10 mouse cellular contexts compared by ENCODE assay signal in the genomic region with DNA sequence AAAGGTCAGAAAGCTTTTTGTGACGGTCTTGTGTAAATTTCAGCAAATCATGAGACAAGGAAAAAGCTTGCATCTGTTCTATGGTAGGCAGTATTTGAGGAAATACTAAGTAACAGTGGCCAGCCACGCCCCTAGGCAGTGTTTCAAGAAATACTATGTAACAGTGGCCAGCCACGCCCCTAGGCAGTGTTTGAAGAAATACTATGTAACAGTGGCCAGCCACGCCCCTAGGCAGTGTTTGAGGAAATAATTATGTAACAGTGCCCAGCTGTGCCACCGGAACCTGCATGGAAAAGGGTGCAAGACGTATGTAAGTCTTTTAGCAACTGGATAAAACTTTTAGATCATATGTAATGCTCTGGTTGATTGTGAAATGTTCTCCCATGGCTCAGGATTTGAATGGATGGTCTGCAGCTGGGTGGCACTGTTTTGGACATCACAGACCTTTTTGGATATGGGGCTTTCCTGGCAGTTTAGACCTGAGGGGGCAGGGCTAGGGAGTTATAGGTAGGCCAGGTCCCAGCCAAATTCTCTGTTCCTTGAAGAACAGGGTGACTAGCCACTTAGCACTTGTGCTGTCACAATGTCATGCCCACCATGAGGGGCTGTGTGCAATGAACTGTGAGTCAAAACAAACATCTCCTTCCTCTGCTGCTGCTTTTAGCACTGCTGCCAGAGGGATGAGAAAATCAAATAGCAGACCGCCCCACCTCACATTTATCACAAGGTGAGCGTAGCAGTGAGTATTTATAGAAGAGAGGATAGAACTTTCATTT. TPM values are rescaled to one million over a fixed set of nuclear protein-coding genes. Genes with fewer than 3 reads are reported as not detected.
DNase-seq lines count a peak whose midpoint lies in the region; ATAC-seq lines count a peak whose summit lies in the region.
"Had no signal": no experiment of that assay in that cellular context is flagged by ENCODE, and none has a peak within 500 bp of the region (broad histone marks: within the 10 kb centered on the region; RNA-seq: fewer than 3 reads in every experiment).

No protein-coding gene starts in this region.

- no peak overlapping the region for H3K4me2 ChIP-seq in midbrain, embryonic 11.5 days
- H3K4me2 ChIP-seq in midbrain, embryonic 14.5 days (ENCODE audit: low read length): no peak overlapping the region

- DNase-seq in midbrain, embryonic 11.5 days (ENCODE audit: low spot score, missing footprints): peak; percentile 61
- no peak for DNase-seq in midbrain, embryonic 14.5 days
- peak; percentile 34 for DNase-seq in c-Kit-positive CD71-positive TER-119-negative erythroid progenitor cells, embryonic 14.5 days (ENCODE audit: low read depth)
- peak; percentile 80 to 87 for DNase-seq in lung, adult 18-20 months
- DNase-seq in splenic B cell, adult 2 months (ENCODE audit: low read depth, low spot score): peak; percentile 71
- DNase-seq in right cerebral cortex, adult 2 months (ENCODE audit: low spot score in 2 of 2): no peak
- DNase-seq in left cerebral cortex, postnatal 14 days (ENCODE audit: low spot score in 2 of 2): no peak
- no peak for DNase-seq in layer of hippocampus, adult 11-12 months (ENCODE audit: low spot score)
- DNase-seq: gastrocnemius, postnatal 10 days had no signal

- 83% methylated on average over 8 of the region's 8 CpGs for WGBS in midbrain, embryonic 11.5 days
- WGBS in midbrain, embryonic 14.5 days: 80% methylated on average over 8 of the region's 8 CpGs

- ATAC-seq in midbrain, embryonic 11.5 days (ENCODE audit: low FRiP score): no peak
- ATAC-seq in midbrain, embryonic 14.5 days (ENCODE audit: low FRiP score, low TSS enrichment): no peak
- ATAC-seq: midbrain, embryonic 16.5 days had no signal

- H3K4me1 ChIP-seq in midbrain, embryonic 11.5 days (ENCODE audit: control insufficient read depth, insufficient read depth, low read length): no peaks in the 10 kb centered on the region
- no peaks in the 10 kb centered on the region for H3K4me1 ChIP-seq in midbrain, embryonic 14.5 days (ENCODE audit: control insufficient read depth, insufficient read depth, low read length)

- H3K27ac ChIP-seq in midbrain, embryonic 11.5 days (ENCODE audit: low read depth, low read length): no peak overlapping the region
- H3K27ac ChIP-seq in midbrain, embryonic 14.5 days (replicated peaks; ENCODE audit: low read depth, low read length): no peak overlapping the region

- H3K9ac ChIP-seq in midbrain, embryonic 11.5 days (ENCODE audit: low read length): no peak overlapping the region
- H3K9ac ChIP-seq in midbrain, embryonic 14.5 days (replicated peaks; ENCODE audit: low read length): no peak overlapping the region

- intact Hi-C loops in left cerebral cortex, postnatal 14 days (cut with DNase I): no loop called here

- no peak overlapping the region for H3K4me3 ChIP-seq in midbrain, embryonic 11.5 days (ENCODE audit: low read depth, low read length)
- H3K4me3 ChIP-seq in midbrain, embryonic 14.5 days (replicated peaks; ENCODE audit: low read depth, low read length): no peak overlapping the region

- H3K36me3 ChIP-seq in midbrain, embryonic 11.5 days (ENCODE audit: control insufficient read depth, insufficient read depth, low read length): peaks cover 4% of the 10 kb centered on the region; the same call in 1 of the 2 replicates
- peaks cover 65% of the 10 kb centered on the region for H3K36me3 ChIP-seq in midbrain, embryonic 14.5 days (ENCODE audit: control insufficient read depth, insufficient read depth, low read length)
- H3K36me3 ChIP-seq in splenic B cell, adult 2 months (ENCODE audit: control insufficient read depth, insufficient read depth, low read length, poor library complexity, severe bottlenecking): no peaks in the 10 kb centered on the region

- H3K27me3 ChIP-seq in midbrain, embryonic 11.5 days (ENCODE audit: control insufficient read depth, insufficient read depth, low read length): no peaks in the 10 kb centered on the region
- H3K27me3 ChIP-seq in midbrain, embryonic 14.5 days (ENCODE audit: control insufficient read depth, insufficient read depth, low read length): no peaks in the 10 kb centered on the region
- H3K27me3 ChIP-seq in splenic B cell, adult 2 months (ENCODE audit: control insufficient read depth, insufficient read depth, low read length, poor library complexity, severe bottlenecking): no peaks in the 10 kb centered on the region

- H3K9me3 ChIP-seq in midbrain, embryonic 11.5 days (ENCODE audit: control insufficient read depth, low read length): no peaks in the 10 kb centered on the region
- H3K9me3 ChIP-seq in midbrain, embryonic 14.5 days (ENCODE audit: control insufficient read depth, low read length): no peaks in the 10 kb centered on the region

RNA-seq across cellular contexts. Expression of a gene that starts 56.5 kb away (rescaled TPM):
- 3.1 and 3.4 TPM in 2 replicates for polyA plus RNA-seq in midbrain, embryonic 11.5 days (2014; fragmentation: Nextera tagmentation; extraction: Ambion mirVana)
- 2.1 and 2.6 TPM in 2 replicates for polyA plus RNA-seq in midbrain, embryonic 14.5 days (2014; fragmentation: Nextera tagmentation; extraction: Ambion mirVana)
- total RNA-seq in left cerebral cortex, postnatal 14 days (2021): 1 to 10 TPM; 7.1 to 9.8 TPM

Comparison
In these comparisons a context has a peak if more than half of its experiments do, and no peak if none do; other contexts are left out.
1. DNase-seq: peak in midbrain, embryonic 11.5 days (single experiment), c-Kit-positive CD71-positive TER-119-negative erythroid progenitor cells, embryonic 14.5 days (single experiment), lung, adult 18-20 months (2 of 2) and splenic B cell, adult 2 months (single experiment); none in midbrain, embryonic 14.5 days (single experiment), right cerebral cortex, adult 2 months (0 of 2), left cerebral cortex, postnatal 14 days (0 of 2) and layer of hippocampus, adult 11-12 months (single experiment).